Mouse (Mus musculus) E14TG2a.4 (cell line): ENCODE results near the gene Gm17651.

Experiments used
- CTCF ChIP-seq: conservative IDR thresholded peaks from 2 replicates; pipeline ENCODE4 v1.5.1; 2014; ENCODE audit warnings: low read length
- POU5F1 ChIP-seq: IDR thresholded peaks from 2 replicates; pipeline ENCODE4 v1.6.1; 2014; ENCODE audit warnings: low read length, borderline replicate concordance

- TF ChIP-seq POU5F1 (no peak), CTCF (no peak)
Measured at GRCm38 (mm10) chr3:97653781-97654180, 20.7 kb downstream of the Gm17651 start.
